Mouse (Mus musculus): Measurements from ENCODE around the gene Map4k3. TPM values are rescaled to one million over a fixed set of nuclear protein-coding genes. Genes with fewer than 3 reads are reported as not detected.
"Not testable (repeated sequence)": the region's sequence is repeated elsewhere in the genome, so short reads cannot be mapped to it uniquely, and the experiment has no call there.

Gene Map4k3
- total RNA-seq, 2 experiments from 2014 or later, result 45.0 to 50.5 TPM

DNA sequence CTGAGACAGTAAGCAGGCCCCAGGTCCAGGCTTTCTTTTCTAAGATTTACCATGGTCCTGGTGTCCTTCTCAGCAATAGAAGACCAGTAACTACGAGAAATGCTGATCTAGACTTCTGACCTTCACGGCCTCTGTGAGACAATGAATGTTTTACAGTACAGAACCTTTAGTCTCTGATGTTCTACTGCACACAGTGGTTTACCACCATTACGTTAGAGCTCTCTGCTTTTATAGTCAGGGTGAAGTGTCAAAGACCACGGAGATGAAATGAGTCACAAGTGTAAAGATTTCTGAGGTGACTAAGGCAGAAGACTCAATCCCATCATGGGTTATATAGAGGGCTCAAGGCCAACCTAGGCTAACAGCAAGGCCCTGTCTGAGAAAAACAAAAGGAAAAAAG is 95.9 kb downstream of the Map4k3 start:
- no peak for DNase-seq

DNA sequence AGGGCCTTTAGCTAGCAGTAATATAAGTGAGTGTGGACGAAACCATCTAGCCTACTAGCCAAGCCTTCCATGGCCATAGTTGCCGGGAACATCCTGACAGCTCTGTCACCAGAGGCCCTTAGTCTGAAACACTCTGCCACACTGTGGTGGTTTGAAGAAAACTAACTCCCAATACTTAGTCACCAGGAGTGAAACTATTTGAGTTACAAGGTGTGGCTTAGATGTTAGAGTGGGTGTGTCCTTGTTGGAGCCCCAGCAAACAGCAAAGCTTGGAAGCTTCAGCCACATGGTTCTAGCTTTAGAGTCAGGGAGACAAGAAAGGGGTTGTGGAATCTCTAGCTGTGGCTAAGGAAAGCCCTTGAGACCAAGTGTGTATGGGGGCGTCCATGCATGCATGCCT is 97.3 kb downstream of the Map4k3 start:
- DNase-seq, result no peak

DNA sequence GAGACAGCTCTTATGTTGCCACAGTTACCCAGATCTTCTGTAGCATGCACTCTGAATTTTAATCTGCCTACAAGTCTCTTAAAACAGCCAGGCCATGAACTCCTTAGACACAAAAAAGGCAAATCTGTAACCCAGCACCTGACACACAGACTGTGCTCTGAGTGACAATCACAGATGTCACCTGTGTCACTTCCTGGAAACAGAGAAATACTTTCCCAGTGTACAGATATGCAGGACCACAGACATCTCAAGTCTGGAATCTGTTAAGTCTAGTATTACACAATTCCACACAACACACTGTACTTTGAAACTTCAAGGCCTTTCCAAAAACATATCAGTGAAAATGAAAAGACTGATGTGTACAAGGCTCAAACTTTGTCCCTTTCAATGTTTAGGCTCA is 103.3 kb downstream of the Map4k3 start:
- DNase-seq, result no peak

DNA sequence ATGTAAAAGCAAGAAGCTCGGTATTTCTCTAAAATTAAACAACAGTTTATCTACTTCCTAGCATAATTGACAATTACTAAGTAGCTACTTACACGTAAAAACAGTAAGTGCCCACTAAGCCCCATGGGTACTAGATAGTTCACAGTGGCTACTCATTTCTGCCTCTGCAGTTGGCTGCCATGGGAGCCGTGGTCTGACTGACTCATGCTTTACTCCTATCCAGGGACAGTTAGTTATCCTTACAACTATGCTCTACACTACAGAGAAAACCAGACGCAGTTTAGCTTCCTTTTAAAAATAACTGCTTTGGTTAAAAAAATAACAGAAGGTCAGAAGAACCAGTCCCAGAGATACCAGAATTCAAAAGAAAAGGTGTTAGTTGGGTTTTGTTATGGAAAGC is 106.6 kb downstream of the Map4k3 start:
- DNase-seq, result no peak

DNA sequence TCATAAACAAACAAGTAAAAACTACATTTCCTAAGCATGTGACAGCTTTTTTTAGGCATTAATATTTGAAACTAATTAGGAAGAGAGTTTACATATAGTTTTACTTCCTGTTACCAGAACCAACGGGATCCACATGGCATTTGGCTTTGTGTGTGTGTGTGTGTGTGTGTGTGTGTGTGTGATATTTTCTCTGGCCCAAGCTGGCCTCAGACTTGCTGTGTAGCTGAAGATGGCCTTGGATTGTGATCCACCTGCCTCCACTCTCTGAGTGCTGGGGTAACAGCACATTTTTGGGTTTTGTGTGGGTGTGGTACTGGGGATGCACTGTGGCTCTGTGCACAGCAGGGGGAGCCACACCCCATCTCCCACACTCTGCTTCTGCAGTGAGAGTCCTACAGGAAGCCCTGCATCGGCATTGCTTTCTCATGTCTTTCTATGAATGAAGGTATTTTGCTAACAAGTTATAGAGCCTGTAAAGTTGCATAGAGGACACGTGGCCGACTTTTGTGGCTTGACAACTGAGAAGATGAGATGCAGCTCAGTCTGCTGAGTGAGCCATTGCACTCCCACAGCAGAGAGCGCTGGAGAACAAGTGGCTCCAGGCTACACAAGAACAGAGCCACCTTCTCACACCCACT is 107.4 kb downstream of the Map4k3 start:
- DNase-seq, result peak; percentile 64 to 77

DNA sequence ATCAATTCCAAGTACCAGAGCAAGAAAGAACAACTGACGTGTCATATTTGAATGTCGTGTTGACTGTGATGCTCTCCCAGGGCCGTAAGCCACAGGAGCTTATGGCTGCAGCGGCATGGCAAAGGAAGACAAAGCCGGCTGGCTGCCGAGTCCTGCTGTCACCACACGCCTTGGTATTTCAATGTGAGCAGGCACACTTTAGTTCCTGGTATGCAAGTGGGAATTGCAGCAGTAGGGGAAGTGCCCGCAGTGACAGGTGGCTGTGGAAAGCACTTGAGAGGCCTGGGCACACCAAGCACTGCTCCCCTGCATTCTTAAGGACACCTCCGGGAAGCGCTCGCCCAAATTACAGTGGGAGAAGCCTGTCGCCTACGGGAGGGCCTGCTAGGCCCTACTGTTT is 108.7 kb downstream of the Map4k3 start:
- DNase-seq, result no peak

DNA sequence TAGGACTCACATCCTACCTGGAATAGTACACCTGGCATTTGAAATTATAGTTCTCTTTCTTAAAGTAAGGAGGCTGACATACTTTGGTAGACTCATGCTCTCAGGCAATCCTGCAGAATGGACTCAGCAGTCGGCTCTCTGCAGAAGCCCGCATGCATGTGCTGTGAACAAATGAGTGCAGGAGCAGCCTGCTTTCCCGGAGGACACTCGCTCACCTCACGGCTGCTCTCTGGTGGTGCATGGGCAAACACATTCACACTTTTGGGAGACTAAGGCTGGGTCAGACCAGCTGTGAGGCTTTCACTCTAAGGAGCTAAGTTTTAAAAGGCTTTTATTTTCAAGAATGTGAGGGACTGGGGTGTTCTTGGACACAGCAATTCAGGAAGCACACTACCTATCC is 109.4 kb downstream of the Map4k3 start:
- no peak for DNase-seq

DNA sequence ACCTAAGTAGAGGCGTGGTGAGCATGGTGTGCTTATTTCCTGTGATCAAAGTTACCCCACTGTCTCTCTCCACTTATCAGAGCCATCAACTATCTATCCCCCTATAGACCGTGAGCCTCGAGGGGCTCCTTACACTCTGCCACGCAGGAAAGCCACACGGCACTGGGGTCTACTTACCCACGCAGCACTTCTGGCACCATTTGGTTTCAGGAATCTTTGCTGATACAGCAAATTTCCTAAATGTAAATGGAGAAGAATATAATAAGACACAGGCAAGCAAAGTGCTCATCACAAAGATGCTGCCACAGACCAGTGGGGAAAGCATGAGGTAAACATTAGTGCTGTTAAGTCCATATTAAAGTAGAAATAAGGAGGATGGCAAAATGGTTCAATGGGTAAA is 124.5 kb downstream of the Map4k3 start:
- no peak for DNase-seq

DNA sequence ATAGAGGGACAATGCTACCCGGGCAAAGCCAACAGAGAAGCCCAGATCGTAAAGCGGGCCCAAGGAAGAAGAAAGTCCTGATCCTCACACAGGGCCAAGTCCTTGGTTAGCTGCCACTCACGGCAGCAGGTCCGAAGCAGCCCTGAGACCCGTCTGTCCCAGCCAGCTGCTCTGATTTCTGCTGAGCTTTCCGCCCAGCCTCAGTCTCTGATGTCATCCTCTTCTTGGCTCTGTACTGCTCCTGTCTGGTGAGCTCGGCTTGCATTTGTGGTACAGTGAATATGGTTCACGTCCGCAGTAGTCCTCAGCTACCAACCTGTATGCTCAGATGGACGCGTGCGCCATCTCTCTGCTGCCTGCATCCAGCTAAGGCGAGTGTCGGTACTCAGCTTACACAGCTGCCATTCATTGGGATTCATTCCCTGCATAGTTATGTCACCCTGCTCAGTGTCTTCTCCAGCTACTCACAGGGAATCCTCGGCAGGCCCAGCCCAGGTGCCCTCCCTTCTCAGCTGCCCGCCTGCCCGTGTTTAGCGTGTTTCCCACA is 125.1 kb downstream of the Map4k3 start:
- DNase-seq, result no peak

DNA sequence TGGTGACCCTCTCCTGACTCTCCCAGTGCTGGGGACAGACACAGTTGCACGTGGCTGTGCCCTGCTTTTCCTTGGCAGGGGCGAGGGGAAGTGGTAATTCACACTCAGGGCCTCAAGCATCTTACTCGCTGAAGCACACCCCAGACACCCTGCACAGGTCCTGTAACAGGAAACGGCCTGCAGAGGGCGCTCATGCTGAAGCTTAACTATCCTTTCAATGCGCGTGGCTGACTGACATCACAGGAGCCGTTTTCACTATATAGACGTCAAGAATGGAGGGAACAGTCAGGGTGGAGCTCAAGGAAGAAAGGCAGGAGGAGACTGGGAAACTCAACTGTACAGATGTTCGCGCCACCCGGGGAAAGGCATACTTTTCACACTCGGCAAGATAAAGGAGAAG is 126.9 kb downstream of the Map4k3 start:
- peak; percentile 39 to 47 for DNase-seq

DNA sequence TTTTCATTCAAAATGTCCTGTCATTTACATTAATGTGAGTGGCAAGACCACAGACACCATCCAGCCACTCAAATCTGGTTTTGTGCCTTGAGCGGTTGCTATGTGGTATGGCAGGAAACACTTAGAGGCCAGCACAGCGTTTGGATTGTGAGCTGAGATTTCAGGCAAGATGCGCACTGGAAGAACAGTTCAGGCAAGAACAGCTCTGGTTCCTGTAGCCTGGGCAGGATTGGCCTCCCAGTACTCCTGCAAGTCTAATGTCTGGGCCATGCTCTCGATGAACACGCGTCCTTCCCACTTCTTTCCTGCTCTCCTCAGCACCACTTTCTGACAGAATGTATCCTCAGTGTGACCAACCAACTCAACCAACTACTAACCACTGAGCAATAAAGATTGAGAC is 145.2 kb downstream of the Map4k3 start:
- no peak for DNase-seq

DNA sequence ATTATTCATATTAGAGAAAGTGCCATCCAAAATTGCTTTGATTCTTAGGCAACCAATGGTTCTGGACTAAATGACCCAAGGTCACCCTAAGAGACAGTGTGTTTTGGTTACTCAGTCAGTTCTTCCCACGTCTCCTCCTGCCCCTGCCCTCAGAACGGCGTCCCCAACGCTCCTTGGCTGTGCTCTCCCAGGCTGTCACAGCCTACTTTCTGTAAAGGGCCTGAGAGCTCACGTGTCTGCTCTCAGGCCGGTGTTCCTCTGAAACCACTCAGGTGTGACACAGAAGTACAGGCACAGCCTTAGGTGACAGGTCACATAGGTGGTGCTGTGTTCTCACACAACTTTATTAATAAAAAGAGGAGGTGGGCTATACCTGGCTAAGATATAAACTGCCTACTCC is 148.4 kb downstream of the Map4k3 start:
- no peak for DNase-seq

DNA sequence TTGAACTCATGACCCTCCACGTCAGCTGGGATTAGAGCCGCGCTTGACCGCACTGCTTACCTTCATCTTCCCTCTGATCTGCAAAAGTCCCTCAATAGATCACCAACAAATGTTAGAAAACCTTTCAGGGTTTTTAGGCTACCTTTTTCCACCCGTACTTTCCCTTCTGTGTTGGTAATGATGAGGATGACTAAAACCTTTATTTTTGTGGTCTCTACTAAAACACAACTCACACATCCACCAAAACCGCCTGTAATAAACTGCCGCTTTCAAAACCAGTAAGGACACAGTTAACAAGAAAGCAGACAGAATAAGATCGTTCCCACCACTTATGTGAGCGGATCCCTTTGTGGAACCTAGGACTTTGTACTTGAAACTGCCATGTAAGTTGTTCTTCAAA is 149.2 kb downstream of the Map4k3 start:
- DNase-seq, result no peak

DNA sequence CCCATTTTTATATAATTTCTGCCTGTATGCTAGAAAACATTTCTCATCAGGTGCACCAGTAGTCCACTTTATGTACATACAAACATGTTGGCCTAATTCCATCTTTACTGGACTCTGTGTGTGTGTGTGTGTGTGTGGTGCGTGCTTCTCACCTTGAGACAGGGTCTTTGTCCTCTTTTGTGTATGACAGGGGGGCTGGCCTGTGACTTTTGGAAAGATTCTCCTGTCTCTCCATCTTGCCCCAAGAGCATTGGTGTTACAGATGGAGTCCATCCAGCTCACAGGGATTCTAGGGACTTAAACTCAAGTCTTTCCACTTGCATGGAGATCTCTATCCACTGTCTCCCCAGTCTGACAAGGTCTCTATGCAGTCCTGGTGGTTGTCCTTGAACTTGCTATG is 150.2 kb downstream of the Map4k3 start:
- no peak for DNase-seq

DNA sequence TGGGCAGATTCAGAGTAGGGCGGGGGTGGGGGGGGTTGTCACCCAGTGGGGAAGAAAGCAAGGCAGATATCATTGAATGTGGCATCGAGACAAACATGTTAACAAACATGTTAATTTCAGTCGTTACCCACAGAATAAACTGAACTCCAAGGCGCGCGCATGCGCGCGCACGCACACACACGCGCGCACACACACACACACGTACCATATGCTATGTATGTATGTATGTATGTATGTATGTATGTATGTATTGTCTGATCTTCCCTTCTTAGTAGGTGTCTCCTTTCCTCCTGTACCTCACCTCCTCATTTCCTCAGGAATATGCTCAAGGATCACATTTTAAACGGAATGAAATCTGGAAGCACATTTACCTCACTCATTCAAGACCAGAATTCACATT is 150.6 kb downstream of the Map4k3 start, which contains the start of gene Cdkl4:
TSS of gene Cdkl4 (minus strand) at position 175 of the 400 bp plus-strand sequence.
- no peak for DNase-seq

DNA sequence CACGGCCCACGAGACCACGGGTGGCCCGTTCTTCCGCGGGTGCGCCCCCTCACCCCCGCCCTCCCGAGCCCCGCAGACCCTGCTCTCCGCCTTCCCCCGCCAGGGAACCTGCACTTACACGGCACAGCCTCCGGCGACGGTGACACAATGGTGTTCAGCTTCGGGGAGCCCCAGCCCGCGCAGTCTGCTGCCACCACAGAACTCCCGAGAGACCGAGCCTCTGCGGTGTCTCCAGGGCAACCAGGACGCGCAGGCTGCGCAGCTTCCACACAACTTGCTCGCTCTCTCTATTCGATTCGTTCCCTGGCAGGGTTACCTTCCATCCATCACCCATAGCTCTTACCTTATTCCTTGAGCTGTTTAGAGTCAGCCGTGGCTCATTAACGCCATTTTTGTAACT is 151.1 kb downstream of the Map4k3 start:
- peak; percentile 74 to 76 for DNase-seq

DNA sequence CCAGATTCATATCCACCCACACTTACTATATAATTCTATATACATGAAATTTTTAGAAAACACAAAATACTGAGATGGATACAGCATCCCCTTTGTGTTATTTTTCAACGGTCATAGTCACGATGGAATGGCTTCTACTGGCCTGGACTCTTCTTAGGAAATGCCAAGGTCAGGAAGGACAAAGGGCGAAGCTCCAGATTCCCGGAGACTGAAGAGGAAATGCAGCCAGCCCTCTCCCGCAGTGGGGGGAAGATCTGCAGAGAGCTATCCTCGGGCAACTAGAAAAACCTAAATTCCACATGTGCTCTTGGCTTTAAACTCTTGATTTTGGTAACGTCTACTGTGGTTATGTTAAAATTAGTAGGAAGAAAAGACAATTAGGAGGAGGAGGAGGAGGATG is 153.3 kb downstream of the Map4k3 start:
- no peak for DNase-seq

DNA sequence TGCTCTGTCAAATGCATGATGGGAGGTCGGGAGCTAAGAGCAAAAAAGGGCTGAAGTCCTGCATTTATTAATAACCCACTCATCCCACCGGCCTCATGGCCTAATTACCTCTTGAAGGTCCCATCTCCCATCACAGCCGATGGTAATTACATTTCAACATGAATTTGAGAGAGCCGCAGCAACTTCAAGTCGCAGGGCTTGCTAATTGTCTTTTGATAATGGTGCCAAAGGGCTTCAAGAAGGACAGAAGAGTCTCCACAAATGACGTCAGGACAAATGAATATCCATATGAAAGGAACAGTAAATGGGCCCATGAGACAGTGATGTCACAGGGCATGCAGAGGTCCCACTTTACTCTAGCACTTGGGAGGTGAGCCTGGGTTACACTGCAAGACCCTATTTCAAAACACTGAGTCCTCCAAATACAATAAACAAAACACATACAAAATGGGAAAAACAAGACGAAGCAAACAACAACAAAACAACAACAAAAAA is 153.8 kb downstream of the Map4k3 start:
- DNase-seq, result no peak

DNA sequence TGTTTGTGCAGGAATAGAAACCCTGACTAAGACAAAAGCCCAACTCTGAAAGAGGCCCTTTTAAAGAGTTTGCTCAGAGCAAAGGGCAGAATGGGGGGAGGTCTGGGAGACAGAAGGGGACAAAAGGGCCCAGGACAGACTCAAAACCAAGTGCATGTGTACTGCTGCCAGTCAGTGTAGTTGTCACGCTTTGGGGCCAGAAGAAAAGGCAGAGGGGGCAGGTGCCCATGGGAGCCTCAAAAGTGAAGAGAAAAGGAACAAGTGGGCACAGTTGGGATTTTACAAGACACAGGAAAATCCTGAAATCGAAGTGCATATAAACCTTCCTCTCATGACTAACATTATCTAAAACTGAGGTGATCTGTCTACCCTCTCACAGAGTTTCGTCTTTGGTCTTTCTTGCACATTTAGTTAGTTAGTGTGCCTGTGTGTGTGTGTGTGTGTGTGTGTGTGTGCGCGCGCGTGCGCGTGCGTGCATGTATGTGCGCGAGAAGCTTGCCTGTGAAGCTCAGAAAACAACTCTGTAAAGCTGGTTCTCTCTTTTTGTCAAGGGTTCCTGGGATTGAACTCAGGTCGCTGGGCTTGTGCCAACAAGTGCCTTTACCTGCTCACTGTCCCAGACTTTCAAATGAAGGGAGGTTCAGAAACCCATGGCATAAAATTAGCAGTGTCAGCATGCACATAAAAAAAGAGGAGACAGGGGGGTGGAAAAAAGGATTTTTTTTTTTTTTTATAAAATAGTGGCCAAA is 155.9 kb downstream of the Map4k3 start:
- DNase-seq, result no peak

DNA sequence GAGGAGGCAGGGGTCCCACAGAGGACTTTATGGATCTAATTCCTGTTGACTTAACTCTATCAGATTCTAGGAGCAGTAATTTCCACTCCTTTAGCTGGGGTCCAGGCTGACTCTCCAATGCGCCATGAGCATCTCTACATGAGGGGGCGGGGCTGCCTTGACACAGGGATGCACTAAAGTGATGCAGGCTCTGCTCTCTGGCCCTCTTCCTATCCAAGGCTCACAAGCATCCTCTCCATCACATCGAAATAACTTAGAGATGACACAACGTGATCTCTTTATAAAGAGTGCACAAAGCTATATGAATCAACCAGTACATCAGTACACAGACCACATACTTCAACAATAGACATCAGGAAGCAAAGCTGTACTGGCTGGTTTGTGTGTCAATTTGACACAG is 156.8 kb downstream of the Map4k3 start:
- no peak for DNase-seq

DNA sequence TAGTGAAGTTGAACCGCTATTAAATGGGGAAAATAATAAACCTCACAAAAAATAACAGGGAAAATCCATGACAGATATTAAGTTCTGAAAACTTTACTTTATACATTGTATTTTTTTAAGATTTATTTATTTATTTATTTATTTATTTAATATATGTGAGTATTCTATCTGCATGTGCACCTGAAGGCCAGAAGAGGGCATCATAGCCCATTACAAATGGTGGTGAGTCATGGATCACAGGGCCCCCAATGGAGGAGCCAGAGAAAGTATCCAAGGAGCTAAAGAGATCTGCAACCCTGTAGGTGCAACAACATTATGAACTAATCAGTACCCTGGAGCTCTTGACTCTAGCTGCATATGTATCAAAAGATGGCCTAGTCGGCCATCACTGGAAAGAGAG is 158.6 kb downstream of the Map4k3 start:
- not testable (repeated sequence) for DNase-seq

DNA sequence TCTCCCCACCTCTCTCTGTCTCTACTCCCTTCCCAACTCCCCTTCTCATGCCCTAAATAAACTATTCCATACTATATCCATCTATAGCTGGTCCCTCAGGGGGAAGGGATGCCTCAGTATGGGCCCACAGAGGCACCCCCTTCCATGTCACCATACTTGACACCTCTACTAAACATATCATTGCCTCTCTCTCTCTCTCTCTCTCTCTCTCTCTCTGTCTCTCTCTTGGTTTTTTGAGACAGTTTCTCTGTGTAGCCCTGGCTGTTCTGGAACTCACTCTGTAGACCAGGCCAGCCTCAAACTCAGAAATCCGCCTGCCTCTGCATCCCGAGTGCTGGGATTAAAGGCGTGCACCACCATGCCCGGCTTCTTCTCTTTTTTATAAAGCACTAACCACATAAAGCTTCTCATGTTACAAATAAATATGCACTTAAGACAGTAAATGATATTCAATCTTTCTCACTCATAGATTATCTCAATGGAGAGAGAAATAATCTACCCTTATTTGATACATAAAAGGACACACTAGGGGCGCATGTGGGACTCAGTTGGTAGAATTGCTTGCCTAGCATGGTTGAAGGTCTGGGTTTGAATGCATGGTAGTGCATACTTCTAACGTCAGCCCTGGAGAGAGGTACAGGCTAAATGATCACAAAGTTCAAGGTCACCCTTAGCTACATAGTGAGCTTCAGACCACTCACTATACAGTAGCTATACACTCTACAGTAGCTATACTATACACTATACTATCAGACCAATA is 159.3 kb downstream of the Map4k3 start:
- DNase-seq, result no peak

DNA sequence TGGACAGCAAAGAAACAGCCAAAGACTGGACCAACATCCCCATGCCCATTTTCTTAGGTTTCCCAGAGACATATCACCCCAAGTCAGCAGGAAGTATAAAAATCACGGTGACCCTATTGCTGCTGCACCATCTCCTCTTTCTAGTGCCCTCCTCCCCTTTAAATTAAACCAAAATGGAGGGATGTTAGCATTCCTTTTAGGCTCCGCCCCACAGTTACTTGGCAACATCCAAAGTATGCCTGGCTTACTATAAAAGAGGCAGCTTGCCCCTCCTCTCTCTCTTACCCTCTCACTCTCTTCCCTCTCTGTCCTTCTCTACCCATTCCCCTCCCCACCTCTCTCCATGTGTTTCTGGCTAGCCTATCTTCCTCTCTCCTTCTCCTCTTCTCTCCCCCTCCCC is 159.8 kb downstream of the Map4k3 start:
- no peak for DNase-seq

Measured in adrenal gland, postnatal 36 days (tissue).